Comparison of ENCODE assay signal across 9 mouse cellular contexts in genomic region chr9:56868292-56868691, GRCm38 (mm10). TPM values are rescaled to one million over a fixed set of nuclear protein-coding genes. Genes with fewer than 3 reads are reported as not detected.
DNase-seq lines count a peak whose midpoint lies in the region; TF ChIP-seq lines count a peak whose summit lies in the region.
"Had no signal": no experiment of that assay in that cellular context is flagged by ENCODE, and none has a peak within 500 bp of the region (broad histone marks: within the 10 kb centered on the region; RNA-seq: fewer than 3 reads in every experiment).

No protein-coding gene starts in this region.

- no peak overlapping the region for H3ac ChIP-seq in myocyte (ENCODE audit: control insufficient read depth, insufficient read length)

- peak overlapping the region; percentile 86 for H3K4me3 ChIP-seq in myocyte

- H3K36me3 ChIP-seq in myocyte (ENCODE audit: control insufficient read depth, insufficient read depth) = no peaks in the 10 kb centered on the region

- peak; percentile 52 for DNase-seq in adrenal gland, postnatal 14 days
- no peak for DNase-seq in adrenal gland, adult 2 months
- peak; percentile 25 for DNase-seq in urinary bladder, adult 2 months (ENCODE audit: low spot score)
- no peak for DNase-seq in urinary bladder, postnatal 10 days (ENCODE audit: low spot score)
- peak; percentile 53 to 66 for DNase-seq in layer of hippocampus, postnatal 25 days (ENCODE audit: extremely low spot score in 1 of 2, low spot score in 1 of 2)
- DNase-seq in cerebellum, adult 8-10 months = no peak
- no peak for DNase-seq in adrenal gland, adult 18-20 months (ENCODE audit: low spot score in 2 of 2)

- peak; percentile 25 for TF ChIP-seq POLR2A in myocyte (IDR thresholded peaks at IDR 0.05; ENCODE audit: insufficient read length, low read depth)

- H3K79me2 ChIP-seq in myocyte (ENCODE audit: control insufficient read depth, insufficient read depth) = peaks cover 50% of the 10 kb centered on the region

- H3K4me2 ChIP-seq in myocyte (ENCODE audit: low read depth) = peak overlapping the region; percentile 73

- no peaks in the 10 kb centered on the region for H3K27me3 ChIP-seq in myocyte (ENCODE audit: control insufficient read depth, insufficient read depth, insufficient read length)

TF ChIP-seq in myocyte, 11 proteins besides CTCF, POLR2A, EP300 and RAD21:
- peak in 1 of 3 experiments; percentile 25 for TF ChIP-seq MYOD1 (IDR thresholded peaks at IDR 0.05; ENCODE audit: control insufficient read depth in 1 of 3, insufficient read length in 2 of 3, low read depth in 2 of 3)
- TF ChIP-seq MYOG (IDR thresholded peaks at IDR 0.05; ENCODE audit: control insufficient read depth in 1 of 3, insufficient read depth in 1 of 3, insufficient read length in 2 of 3, low read depth in 2 of 3) = no peak
- TF ChIP-seq POLR2AphosphoS2 (IDR thresholded peaks at IDR 0.05; ENCODE audit: insufficient read length, low read depth) = peak; percentile 36
- TF ChIP-seq CEBPB (IDR thresholded peaks at IDR 0.05; ENCODE audit: insufficient read depth, poor library complexity, severe bottlenecking) = no peak
- TF ChIP-seq USF1 (IDR thresholded peaks at IDR 0.05; ENCODE audit: low read depth) = no peak

RNA-seq across cellular contexts. Expression of gene Cspg4, which starts 3.5 kb away (rescaled TPM):
- total RNA-seq in adrenal gland, postnatal 14 days (2021) = 12.5 and 17.0 TPM in 2 replicates
- total RNA-seq in adrenal gland, adult 2 months (2021) = 10 to 100 TPM in 1 of 2 experiments, 1 to 10 TPM in 1; 7.8 to 11.8 TPM
- 17.9 and 19.0 TPM in 2 replicates for polyA plus RNA-seq in adrenal gland, adult 2 months (2012; rRNA removed)
- polyA plus RNA-seq in urinary bladder, adult 2 months (2012; rRNA removed) = 27.7 and 39.1 TPM in 2 replicates
- total RNA-seq in layer of hippocampus, postnatal 25 days (2021) = 10 to 100 TPM; 19.9 to 25.1 TPM
- 58.3 TPM for polyA plus RNA-seq in myocyte (2012; fragmentation: generic; extraction: Trizol)
- total RNA-seq in adrenal gland, adult 18-20 months (2021) = 10 to 100 TPM in 1 of 2 experiments, 1 to 10 TPM in 1; 7.3 to 19.1 TPM

RNA-seq across cellular contexts. Expression of gene Odf3l1, which starts 3.8 kb away (rescaled TPM):
- total RNA-seq in adrenal gland, postnatal 14 days (2021) = 2.0 and 3.2 TPM in 2 replicates
- total RNA-seq in adrenal gland, adult 2 months (2021) = 1 to 10 TPM; 1.5 to 1.7 TPM
- polyA plus RNA-seq in adrenal gland, adult 2 months (2012; rRNA removed) = 7.4 and 7.6 TPM in 2 replicates
- polyA plus RNA-seq in urinary bladder, adult 2 months (2012; rRNA removed) = 0.96 and 1.1 TPM in 2 replicates
- total RNA-seq in layer of hippocampus, postnatal 25 days (2021) = not detected
- 0.85 TPM for polyA plus RNA-seq in myocyte (2012; fragmentation: generic; extraction: Trizol)
- total RNA-seq in adrenal gland, adult 18-20 months (2021) = 1 to 10 TPM in 1 of 2 experiments, under 1 TPM in 1; 0.66 to 6.0 TPM
- polyA plus RNA-seq: liver, embryonic 16.5 days had no signal

RNA-seq across cellular contexts. Expression of gene Snx33, which starts 59.9 kb away (rescaled TPM):
- 17.9 and 22.6 TPM in 2 replicates for total RNA-seq in adrenal gland, postnatal 14 days (2021)
- 10 to 100 TPM; 18.4 to 33.8 TPM for total RNA-seq in adrenal gland, adult 2 months (2021)
- polyA plus RNA-seq in adrenal gland, adult 2 months (2012; rRNA removed) = 13.0 and 15.0 TPM in 2 replicates
- polyA plus RNA-seq in urinary bladder, adult 2 months (2012; rRNA removed) = 21.3 and 24.1 TPM in 2 replicates
- total RNA-seq in layer of hippocampus, postnatal 25 days (2021) = 1 to 10 TPM; 8.1 to 8.4 TPM
- 9.4 TPM for polyA plus RNA-seq in myocyte (2012; fragmentation: generic; extraction: Trizol)
- 10 to 100 TPM; 20.9 to 25.6 TPM for total RNA-seq in adrenal gland, adult 18-20 months (2021)

Comparison
In these comparisons a context has a peak if more than half of its experiments do, and no peak if none do; other contexts are left out.
1. DNase-seq: peak in adrenal gland, postnatal 14 days (single experiment), urinary bladder, adult 2 months (single experiment) and layer of hippocampus, postnatal 25 days (2 of 2); none in adrenal gland, adult 2 months (single experiment), urinary bladder, postnatal 10 days (single experiment), cerebellum, adult 8-10 months (single experiment) and adrenal gland, adult 18-20 months (0 of 2).